Mouse (Mus musculus) T-helper 17 cell (primary cell): ENCODE measurements around the gene Dock9.
"Not testable (repeated sequence)": the region's sequence is repeated elsewhere in the genome, so short reads cannot be mapped to it uniquely, and the experiment has no call there.

Source experiments
- in situ Hi-C, 2 experiments: fragments of 300-600 bp; cut with MboI, MseI; formaldehyde crosslinking; loops; 1 replicate in 1 of 2; 2 replicates in 1 of 2; pipeline ENCODE4 v1.15.1; 2025; ENCODE audit warnings: high pct_unique_total_duplicates in 2 of 2

The Dock9 gene

GRCm38 (mm10) chr14:121738431-121739403 lies 58.9 kb downstream of the Dock9 start:
- in situ Hi-C loops: no loop called here

GRCm38 (mm10) chr14:121737277-121737676 lies 60.4 kb downstream of the Dock9 start:
- in situ Hi-C loops: no loop called here

- in situ Hi-C loops: no loop called here
Measured at GRCm38 (mm10) chr14:121735678-121736077, 62.0 kb downstream of the Dock9 start.

- in situ Hi-C loops: no loop called here
Measured at GRCm38 (mm10) chr14:121734217-121734616, 63.4 kb downstream of the Dock9 start.

GRCm38 (mm10) chr14:121733694-121734093 lies 63.9 kb downstream of the Dock9 start:
- in situ Hi-C loops: no loop called here

- in situ Hi-C loops: no loop called here
Measured at GRCm38 (mm10) chr14:121732196-121732595, 65.4 kb downstream of the Dock9 start.

GRCm38 (mm10) chr14:121731688-121732168 lies 65.9 kb downstream of the Dock9 start:
- in situ Hi-C loops: no loop called here

- in situ Hi-C loops: no loop called here
Measured at GRCm38 (mm10) chr14:121730966-121731365, 66.7 kb downstream of the Dock9 start.

GRCm38 (mm10) chr14:121727996-121728395 lies 69.6 kb downstream of the Dock9 start:
- in situ Hi-C loops: no loop called here

GRCm38 (mm10) chr14:121724501-121724900 lies 73.1 kb downstream of the Dock9 start:
- in situ Hi-C loops: no loop called here

- in situ Hi-C loops: no loop called here
Measured at GRCm38 (mm10) chr14:121722774-121723173, 74.9 kb downstream of the Dock9 start.

- in situ Hi-C loops: no loop called here
Measured at GRCm38 (mm10) chr14:121721431-121721830, 76.2 kb downstream of the Dock9 start.

GRCm38 (mm10) chr14:121719638-121720601 lies 77.7 kb downstream of the Dock9 start:
- in situ Hi-C loops: no loop called here

GRCm38 (mm10) chr14:121714799-121715198 lies 82.8 kb downstream of the Dock9 start:
- in situ Hi-C loops: not testable (repeated sequence)

- in situ Hi-C loops: no loop called here
Measured at GRCm38 (mm10) chr14:121714268-121714667, 83.4 kb downstream of the Dock9 start.

GRCm38 (mm10) chr14:121713830-121714197 lies 83.8 kb downstream of the Dock9 start:
- in situ Hi-C loops: no loop called here

GRCm38 (mm10) chr14:121713166-121713829 lies 84.3 kb downstream of the Dock9 start:
- in situ Hi-C loops: no loop called here

- in situ Hi-C loops: no loop called here
Measured at GRCm38 (mm10) chr14:121711089-121711826, 86.4 kb downstream of the Dock9 start.

- in situ Hi-C loops: no loop called here
Measured at GRCm38 (mm10) chr14:121710130-121710529, 87.5 kb downstream of the Dock9 start.

- in situ Hi-C loops: no loop called here
Measured at GRCm38 (mm10) chr14:121708244-121708643, 89.4 kb downstream of the Dock9 start.

- in situ Hi-C loops: no loop called here
Measured at GRCm38 (mm10) chr14:121706482-121706901, 91.1 kb downstream of the Dock9 start.
